Mouse (Mus musculus): ENCODE measurements around the gene Igdcc3.

DNA sequence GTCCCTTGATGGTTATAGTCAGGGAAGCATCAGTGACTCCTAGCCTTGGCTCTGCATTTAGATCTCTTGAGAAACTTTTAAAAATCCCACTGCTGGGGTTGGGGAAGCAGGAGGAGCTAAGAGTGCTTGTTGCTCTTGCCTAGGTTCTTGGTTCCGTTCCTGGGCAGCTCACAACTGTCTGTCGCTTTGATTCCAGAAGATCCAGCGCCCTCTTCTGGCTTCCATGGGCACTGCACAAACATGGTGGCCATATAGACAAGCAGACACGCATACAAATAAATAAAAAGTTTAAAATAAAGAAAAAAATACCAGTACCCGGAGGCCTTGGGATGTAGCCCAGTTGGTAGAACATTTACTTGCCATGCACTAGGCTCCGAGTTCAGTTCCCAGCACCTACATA lies 89.3 kb downstream of the Igdcc3 start:
- TF ChIP-seq POLR2A (IDR thresholded peaks at IDR 0.05; ENCODE audit: low read depth, low read length) (no peak), CTCF (IDR thresholded peaks at IDR 0.05; ENCODE audit: extremely low read depth, insufficient read length, insufficient replicate concordance, low read depth, low read length) (peak; percentile 62; the same call in 1 of the 2 replicates)
